Mouse (Mus musculus) brown adipose tissue, adult 24 weeks (tissue): ENCODE data around the gene Pdzk1. TPM values are rescaled to one million over a fixed set of nuclear protein-coding genes. Genes with fewer than 3 reads are reported as not detected.

ENCODE experiments used
- H3K27ac ChIP-seq: fragments of 200-500 bp; replicated peaks from 2 replicates; pipeline ENCODE4 v1.5.1; 2012; ENCODE audit warnings: low read depth, mild to moderate bottlenecking, low read length
- H3K4me1 ChIP-seq: fragments of 200-500 bp; 2 replicates; pipeline ENCODE4 v1.6.1; 2012; ENCODE audit warnings: low read length, mixed read lengths; ENCODE audit not compliant: control insufficient read depth, insufficient read depth, insufficient read length
- H3K4me3 ChIP-seq: fragments of 200-500 bp; 2 replicates; pipeline ENCODE4 v1.5.1; 2012; ENCODE audit warnings: low read depth, mild to moderate bottlenecking, low read length, moderate library complexity; ENCODE audit not compliant: insufficient read depth
- polyA plus RNA-seq: library from polyadenylated mRNA; stranded (reverse); fragments of >200 nt; gene quantifications from 2 replicates; pipeline ENCODE4 v1.2.4, GENCODE M21; 2012; ENCODE audit not compliant: missing spikeins, insufficient read depth, insufficient read length

Pdzk1 gene
- polyA plus RNA-seq, 1 experiment: not detected

GRCm38 (mm10) chr3:96823701-96824100, 5.4 kb upstream of the Pdzk1 start:
- Histone ChIP-seq H3K4me3 (no peak overlapping the region), H3K4me1 (no peaks in the 10 kb centered on the region), H3K27ac (no peak overlapping the region)

DNA sequence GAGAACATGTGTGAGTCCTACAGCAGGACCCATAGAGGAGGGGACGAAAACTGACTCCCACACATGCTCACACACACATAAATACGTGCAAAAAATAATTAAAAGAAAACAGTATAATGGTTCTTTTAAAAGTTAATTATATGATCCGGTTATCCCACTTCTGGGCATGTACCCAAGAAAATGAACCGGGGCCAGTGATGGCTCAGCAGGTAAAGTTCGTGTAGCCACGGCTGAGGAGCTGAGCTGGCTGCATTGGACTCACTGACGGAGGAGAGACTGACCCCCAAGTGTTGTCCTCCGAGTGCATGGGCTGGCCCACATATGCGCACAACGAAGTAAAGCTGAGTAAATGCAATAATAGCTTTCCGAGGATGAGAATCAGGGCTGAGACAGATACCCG, 4.5 kb upstream of the Pdzk1 start:
- Histone ChIP-seq H3K27ac (no peak overlapping the region), H3K4me1 (no peaks in the 10 kb centered on the region), H3K4me3 (no peak overlapping the region)

DNA sequence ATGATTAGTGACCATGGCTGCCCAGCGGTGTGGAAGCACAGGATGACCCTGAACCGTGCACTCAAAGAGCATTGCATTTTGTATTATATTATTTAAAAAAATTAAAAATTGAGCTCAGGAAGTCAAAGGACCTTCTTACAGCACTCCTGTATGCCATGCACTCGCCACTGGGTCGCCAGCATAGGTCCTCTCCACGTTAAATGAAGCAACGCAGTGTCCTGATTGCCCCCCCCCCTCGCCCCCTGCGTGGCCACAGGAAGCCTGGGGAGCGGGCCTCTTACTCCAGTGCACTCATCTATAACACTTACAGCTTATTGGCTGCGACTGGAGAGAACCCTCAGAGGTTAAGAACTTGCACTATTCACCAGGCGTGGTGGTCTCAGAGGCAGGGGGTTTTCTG, 3.8 kb upstream of the Pdzk1 start:
- Histone ChIP-seq H3K27ac (no peak overlapping the region), H3K4me1 (no peaks in the 10 kb centered on the region), H3K4me3 (no peak overlapping the region)

- no peak overlapping the region for H3K27ac ChIP-seq
- no peaks in the 10 kb centered on the region for H3K4me1 ChIP-seq
These were observed 698 bp upstream of the Pdzk1 start for GRCm38 (mm10) chr3:96828308-96828864.

GRCm38 (mm10) chr3:96829856-96830255, 772 bp downstream of the Pdzk1 start:
- H3K4me3 ChIP-seq: no peak overlapping the region
- H3K4me1 ChIP-seq: no peaks in the 10 kb centered on the region
- no peak overlapping the region for H3K27ac ChIP-seq

More at GRCm38 (mm10) chr3:96828308-96828864, 698 bp upstream of the Pdzk1 start:
- H3K4me3 ChIP-seq: no peak overlapping the region

GRCm38 (mm10) chr3:96832930-96833329, 3.8 kb downstream of the Pdzk1 start:
- Histone ChIP-seq H3K4me3 (no peak overlapping the region), H3K27ac (no peak overlapping the region), H3K4me1 (peaks cover 3% of the 10 kb centered on the region; the same call in 1 of the 2 replicates)

- H3K27ac ChIP-seq: no peak overlapping the region
- H3K4me3 ChIP-seq: no peak overlapping the region
- peaks cover 3% of the 10 kb centered on the region; the same call in 1 of the 2 replicates for H3K4me1 ChIP-seq
These were observed 5.7 kb downstream of the Pdzk1 start for GRCm38 (mm10) chr3:96834587-96835348.

GRCm38 (mm10) chr3:96836414-96836813, 7.3 kb downstream of the Pdzk1 start:
- H3K27ac ChIP-seq: no peak overlapping the region
- H3K4me1 ChIP-seq: peaks cover 3% of the 10 kb centered on the region; the same call in 1 of the 2 replicates
- no peak overlapping the region for H3K4me3 ChIP-seq

DNA sequence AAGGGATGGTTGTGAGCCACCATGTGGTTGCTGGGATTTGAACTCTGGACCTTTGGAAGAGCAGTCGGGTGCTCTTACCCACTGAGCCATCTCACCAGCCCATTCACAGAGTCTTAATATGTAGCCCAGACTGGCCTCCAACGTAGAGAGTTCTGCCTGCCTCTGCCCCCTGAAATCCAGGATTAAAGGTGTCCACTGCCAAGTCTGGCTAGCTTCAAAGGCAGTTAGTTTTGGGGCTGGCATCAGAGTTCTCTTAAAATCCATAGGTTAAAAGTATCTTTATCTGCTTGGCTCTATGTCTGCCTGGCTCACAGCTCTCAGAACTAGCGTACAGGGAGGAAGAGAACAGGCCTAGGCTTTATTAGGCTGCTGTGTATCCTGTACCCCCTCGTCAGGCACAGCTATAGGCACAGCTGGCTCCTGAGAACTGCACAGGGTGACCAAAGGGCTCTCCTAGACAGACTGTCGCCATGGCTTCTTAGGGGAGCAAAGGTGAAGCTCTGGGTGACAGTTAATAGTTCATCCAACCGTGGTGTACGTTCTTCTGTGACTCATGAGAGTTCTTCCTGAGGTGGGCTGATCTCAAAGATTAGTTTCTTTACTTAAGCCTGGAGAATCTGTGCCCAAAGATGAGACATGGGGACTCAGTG, 10.0 kb downstream of the Pdzk1 start:
- Histone ChIP-seq H3K27ac (no peak overlapping the region), H3K4me1 (peaks cover 3% of the 10 kb centered on the region; the same call in 1 of the 2 replicates), H3K4me3 (no peak overlapping the region)

DNA sequence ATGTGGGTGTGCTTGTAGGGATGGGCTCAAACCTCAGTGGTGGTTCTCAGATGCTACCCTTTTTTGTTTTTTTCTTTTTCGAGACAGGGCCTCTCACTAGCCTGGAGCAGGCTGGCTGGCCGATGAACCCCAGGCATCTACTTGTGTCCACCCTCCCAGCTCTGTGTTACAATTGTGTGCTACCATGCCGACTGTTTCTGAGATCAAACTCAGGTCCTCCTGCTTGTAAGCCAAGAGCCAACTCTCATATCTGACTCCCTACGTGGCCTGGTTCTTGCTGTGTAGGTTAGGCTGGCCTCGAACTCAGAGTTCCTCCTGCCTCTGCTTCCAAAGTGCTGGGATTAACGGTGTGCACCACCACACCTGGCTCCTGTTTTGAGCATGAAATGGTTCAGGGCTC, 16.1 kb downstream of the Pdzk1 start:
- H3K4me1 ChIP-seq: no peaks in the 10 kb centered on the region
- H3K27ac ChIP-seq: no peak overlapping the region

DNA sequence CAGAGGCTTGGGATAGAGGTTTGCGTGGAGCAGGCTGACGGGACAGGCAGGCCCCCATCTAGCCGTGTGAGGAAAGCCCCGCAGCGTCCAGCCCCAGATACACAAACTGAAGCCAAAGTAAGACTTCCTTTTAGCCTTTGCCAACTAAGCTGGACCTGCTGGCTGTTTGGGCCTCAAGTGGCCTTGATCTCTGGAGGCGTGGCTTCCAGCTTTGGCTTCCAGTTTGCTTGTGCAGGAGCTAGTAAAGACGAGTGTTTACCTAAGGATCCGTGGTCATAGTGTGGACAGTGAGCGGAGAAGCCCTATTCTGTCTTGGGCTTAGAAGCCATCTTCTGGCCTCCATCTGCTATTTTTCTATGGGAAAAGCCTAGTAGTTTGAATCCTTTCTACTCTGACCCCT, 16.7 kb downstream of the Pdzk1 start:
- Histone ChIP-seq H3K27ac (no peak overlapping the region), H3K4me3 (no peak overlapping the region), H3K4me1 (no peaks in the 10 kb centered on the region)

More for the DNA sequence above, 16.1 kb downstream of the Pdzk1 start:
- no peak overlapping the region for H3K4me3 ChIP-seq

GRCm38 (mm10) chr3:96846985-96847384, 17.9 kb downstream of the Pdzk1 start:
- no peaks in the 10 kb centered on the region for H3K4me1 ChIP-seq
- no peak overlapping the region for H3K4me3 ChIP-seq
- H3K27ac ChIP-seq: no peak overlapping the region

DNA sequence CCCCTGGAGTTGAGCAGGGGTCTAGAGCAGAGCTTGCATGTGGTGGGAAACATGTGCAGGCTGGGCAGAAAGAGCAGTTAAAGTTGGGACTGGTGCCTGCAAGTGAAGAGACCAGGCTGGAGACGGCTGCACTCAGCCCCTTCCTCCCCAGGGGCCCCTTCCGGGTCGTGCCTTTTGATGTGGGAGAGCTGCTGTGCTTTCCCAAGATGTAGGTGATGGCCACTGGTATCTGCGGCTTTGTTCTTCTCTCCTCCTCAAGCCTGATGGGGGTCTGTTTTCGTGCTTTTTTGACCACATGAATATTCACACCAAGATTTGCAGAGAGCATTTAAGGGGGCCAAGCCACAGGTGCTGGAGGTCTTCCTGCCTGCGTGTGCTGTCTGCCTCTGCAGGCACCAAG, 18.6 kb downstream of the Pdzk1 start:
- Histone ChIP-seq H3K27ac (no peak overlapping the region), H3K4me1 (no peaks in the 10 kb centered on the region), H3K4me3 (no peak overlapping the region)

- no peak overlapping the region for H3K27ac ChIP-seq
- no peak overlapping the region for H3K4me3 ChIP-seq
- H3K4me1 ChIP-seq: no peaks in the 10 kb centered on the region
These were observed 19.4 kb downstream of the Pdzk1 start for GRCm38 (mm10) chr3:96848470-96848869.

DNA sequence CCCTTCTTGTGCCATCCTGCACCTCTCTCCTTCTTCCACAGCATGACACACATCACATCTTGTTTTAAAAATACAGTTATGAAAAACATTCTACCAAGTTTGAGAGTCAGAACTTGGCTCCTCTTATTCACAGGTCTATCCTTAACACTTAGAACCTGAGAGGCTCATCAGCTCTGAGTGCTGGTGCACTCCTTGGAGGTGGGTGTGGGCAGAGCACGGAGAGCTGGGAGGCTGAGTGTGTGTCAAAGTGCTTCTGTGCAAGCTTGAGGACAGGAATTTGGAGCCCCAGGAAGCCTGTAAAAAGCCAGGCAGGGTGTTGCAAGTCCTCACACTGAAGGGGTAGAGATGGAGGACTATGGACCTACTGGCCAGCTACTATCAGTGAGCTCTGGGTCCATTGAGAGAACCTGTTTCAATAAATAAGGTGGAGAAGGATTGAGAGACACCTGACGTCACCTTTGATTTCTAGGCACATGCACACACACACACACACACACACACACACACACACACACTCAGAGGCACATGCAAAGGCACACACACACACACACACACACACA, 20.2 kb downstream of the Pdzk1 start:
- Histone ChIP-seq H3K4me1 (no peaks in the 10 kb centered on the region), H3K27ac (no peak overlapping the region)

More for the DNA sequence above, 20.2 kb downstream of the Pdzk1 start:
- H3K4me3 ChIP-seq: no peak overlapping the region
